23 mouse cellular contexts compared by ENCODE assay signal in the genomic region with DNA sequence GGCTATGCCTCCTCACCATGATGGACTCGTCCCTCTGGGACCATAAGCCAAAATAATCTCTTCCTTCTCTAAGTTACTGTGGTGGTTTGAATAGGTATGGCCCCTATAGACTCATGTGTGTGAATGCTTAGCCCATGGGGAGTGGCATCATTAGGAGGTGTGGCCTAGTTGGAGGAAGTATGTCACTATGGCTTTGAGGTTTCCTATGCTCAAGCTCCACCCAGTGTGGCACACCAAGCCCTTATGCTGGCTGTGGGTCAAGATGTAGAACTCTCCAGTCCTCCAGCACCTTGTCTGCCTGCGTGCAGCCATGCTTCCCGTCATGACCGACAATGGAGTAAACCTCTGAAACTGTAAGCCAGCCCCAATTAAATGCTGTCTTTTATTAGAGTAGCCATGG. TPM values are rescaled to one million over a fixed set of nuclear protein-coding genes. Genes with fewer than 3 reads are reported as not detected.
DNase-seq lines count a peak whose midpoint lies in the region; ATAC-seq lines count a peak whose summit lies in the region.
"Had no signal": no experiment of that assay in that cellular context is flagged by ENCODE, and none has a peak within 500 bp of the region (broad histone marks: within the 10 kb centered on the region; RNA-seq: fewer than 3 reads in every experiment).

No protein-coding gene starts in this region.

- H3K36me3 ChIP-seq in forebrain, embryonic 15.5 days = no peaks in the 10 kb centered on the region
- H3K36me3 ChIP-seq in forebrain, embryonic 12.5 days (replicated peaks) = no peaks in the 10 kb centered on the region
- 0 out of 2 replicates have a peak, but pooled peaks cover 3% of the 10 kb centered on the region for H3K36me3 ChIP-seq in kidney, embryonic 16.5 days (ENCODE audit: insufficient read depth, low read length)
- no peaks in the 10 kb centered on the region for H3K36me3 ChIP-seq in kidney, embryonic 14.5 days (ENCODE audit: control insufficient read depth, insufficient read depth, low read length)
- H3K36me3 ChIP-seq: embryonic facial prominence, embryonic 15.5 days had no signal

- H3K9me3 ChIP-seq in forebrain, embryonic 15.5 days = no peaks in the 10 kb centered on the region
- H3K9me3 ChIP-seq in forebrain, embryonic 12.5 days = no peaks in the 10 kb centered on the region
- H3K9me3 ChIP-seq in kidney, embryonic 16.5 days (ENCODE audit: low read length) = no peaks in the 10 kb centered on the region
- 0 out of 2 replicates have a peak, but pooled peaks cover 2% of the 10 kb centered on the region for H3K9me3 ChIP-seq in kidney, embryonic 14.5 days (ENCODE audit: control insufficient read depth, low read length)
- H3K9me3 ChIP-seq: embryonic facial prominence, embryonic 15.5 days; hindbrain, embryonic 12.5 days had no signal

- WGBS in forebrain, embryonic 15.5 days = 86% methylated on average over 4 of the region's 4 CpGs
- WGBS in forebrain, embryonic 12.5 days = 89% methylated on average over 4 of the region's 4 CpGs
- 94% methylated on average over 4 of the region's 4 CpGs for WGBS in kidney, embryonic 16.5 days
- 91% methylated on average over 4 of the region's 4 CpGs for WGBS in kidney, embryonic 14.5 days

- H3K27me3 ChIP-seq in forebrain, embryonic 15.5 days = no peaks in the 10 kb centered on the region
- H3K27me3 ChIP-seq in forebrain, embryonic 12.5 days = no peaks in the 10 kb centered on the region
- H3K27me3 ChIP-seq in kidney, embryonic 16.5 days (ENCODE audit: insufficient read depth, low read length) = no peaks in the 10 kb centered on the region
- no peaks in the 10 kb centered on the region for H3K27me3 ChIP-seq in kidney, embryonic 14.5 days (ENCODE audit: control insufficient read depth, insufficient read depth, low read length)
- H3K27me3 ChIP-seq: embryonic facial prominence, embryonic 15.5 days had no signal

- H3K27ac ChIP-seq in forebrain, embryonic 15.5 days (replicated peaks) = peak overlapping the region; percentile 81; the same call in 1 of the 2 replicates
- H3K27ac ChIP-seq in forebrain, embryonic 12.5 days = no peak overlapping the region
- peak overlapping the region; percentile 57 for H3K27ac ChIP-seq in kidney, embryonic 16.5 days (ENCODE audit: low read length)
- H3K27ac ChIP-seq in kidney, embryonic 14.5 days (ENCODE audit: low read depth, low read length) = no peak overlapping the region
- H3K27ac ChIP-seq: embryonic facial prominence, embryonic 15.5 days; heart, embryonic 10.5 days; hindbrain, embryonic 12.5 days had no signal

- H3K4me1 ChIP-seq in forebrain, embryonic 15.5 days = peaks cover 47% of the 10 kb centered on the region
- H3K4me1 ChIP-seq in forebrain, embryonic 12.5 days = peaks cover 7% of the 10 kb centered on the region
- H3K4me1 ChIP-seq in kidney, embryonic 16.5 days (ENCODE audit: insufficient read depth, low read length) = peaks cover 9% of the 10 kb centered on the region
- H3K4me1 ChIP-seq in kidney, embryonic 14.5 days (ENCODE audit: control insufficient read depth, insufficient read depth, low read length) = peaks cover 9% of the 10 kb centered on the region

- ATAC-seq in forebrain, embryonic 15.5 days (replicated peaks) = no peak
- no peak for ATAC-seq in forebrain, embryonic 12.5 days (ENCODE audit: low FRiP score)
- ATAC-seq in kidney, embryonic 16.5 days (ENCODE audit: low FRiP score, low TSS enrichment) = no peak
- ATAC-seq in kidney, embryonic 14.5 days (ENCODE audit: low FRiP score, low TSS enrichment) = no peak
- ATAC-seq: CD4-positive, CD25-positive, alpha-beta regulatory T cell, adult 4 months; hindbrain, embryonic 16.5 days; inflammation-experienced regulatory T-cells, adult 6 months; intestine, postnatal 0 days had no signal

- no peak overlapping the region for H3K4me3 ChIP-seq in forebrain, embryonic 15.5 days
- H3K4me3 ChIP-seq in forebrain, embryonic 12.5 days (replicated peaks) = no peak overlapping the region
- no peak overlapping the region for H3K4me3 ChIP-seq in kidney, embryonic 16.5 days (ENCODE audit: low read length)
- no peak overlapping the region for H3K4me3 ChIP-seq in kidney, embryonic 14.5 days (ENCODE audit: low read length)
- H3K4me3 ChIP-seq: embryonic facial prominence, embryonic 15.5 days; erythroblast, embryonic 14.5 days; heart, embryonic 10.5 days; hindbrain, embryonic 12.5 days had no signal

- no peak overlapping the region for H3K9ac ChIP-seq in forebrain, embryonic 15.5 days (replicated peaks)
- no peak overlapping the region for H3K9ac ChIP-seq in forebrain, embryonic 12.5 days
- H3K9ac ChIP-seq in kidney, embryonic 16.5 days (replicated peaks; ENCODE audit: low read length) = no peak overlapping the region
- no peak overlapping the region for H3K9ac ChIP-seq in kidney, embryonic 14.5 days (ENCODE audit: low read depth, low read length)
- H3K9ac ChIP-seq: embryonic facial prominence, embryonic 15.5 days; hindbrain, embryonic 12.5 days had no signal

- DNase-seq in 416B (ENCODE audit: low read depth) = peak; percentile 46
- peak; percentile 46 for DNase-seq in ES-CJ7 (ENCODE audit: low read depth, low spot score)
- DNase-seq in urinary bladder, postnatal 25 days (ENCODE audit: low spot score) = no peak
- DNase-seq: adrenal gland, postnatal 25 days; B cell, adult 2 months; cerebellum, adult 8-10 months; cerebellum, postnatal 36 days; gastrocnemius, postnatal 10 days; heart, adult 18-20 months; heart, postnatal 10 days; heart, postnatal 4 days had no signal

- H3K4me2 ChIP-seq in forebrain, embryonic 15.5 days (replicated peaks) = no peak overlapping the region
- no peak overlapping the region for H3K4me2 ChIP-seq in forebrain, embryonic 12.5 days
- no peak overlapping the region for H3K4me2 ChIP-seq in kidney, embryonic 16.5 days (replicated peaks; ENCODE audit: low read depth, low read length)
- no peak overlapping the region for H3K4me2 ChIP-seq in kidney, embryonic 14.5 days (replicated peaks; ENCODE audit: low read depth, low read length)
- H3K4me2 ChIP-seq: embryonic facial prominence, embryonic 15.5 days; hindbrain, embryonic 12.5 days had no signal

RNA-seq across cellular contexts. Expression of a gene that starts 4.1 kb away (rescaled TPM):
- polyA plus RNA-seq in forebrain, embryonic 15.5 days (2015; fragmentation: Nextera tagmentation; extraction: Ambion mirVana) = 171 and 193 TPM in 2 replicates
- polyA plus RNA-seq in forebrain, embryonic 12.5 days (2016; fragmentation: Nextera tagmentation; extraction: Ambion mirVana) = 35.2 and 37.0 TPM in 2 replicates
- polyA plus RNA-seq in kidney, embryonic 16.5 days (2015; fragmentation: Nextera tagmentation; extraction: Ambion mirVana) = 24.6 and 28.8 TPM in 2 replicates
- 10.0 and 15.7 TPM in 2 replicates for polyA plus RNA-seq in kidney, embryonic 14.5 days (2014; fragmentation: Nextera tagmentation; extraction: Ambion mirVana)

RNA-seq across cellular contexts. Expression of a gene that starts 4.3 kb away (rescaled TPM):
- polyA plus RNA-seq in forebrain, embryonic 15.5 days (2015; fragmentation: Nextera tagmentation; extraction: Ambion mirVana) = 3.2 and 3.9 TPM in 2 replicates
- 5.9 and 7.5 TPM in 2 replicates for polyA plus RNA-seq in forebrain, embryonic 12.5 days (2016; fragmentation: Nextera tagmentation; extraction: Ambion mirVana)
- polyA plus RNA-seq in kidney, embryonic 16.5 days (2015; fragmentation: Nextera tagmentation; extraction: Ambion mirVana) = 7.2 and 9.1 TPM in 2 replicates
- 9.1 and 11.5 TPM in 2 replicates for polyA plus RNA-seq in kidney, embryonic 14.5 days (2014; fragmentation: Nextera tagmentation; extraction: Ambion mirVana)

RNA-seq across cellular contexts. Expression of a gene that starts 54.7 kb away (rescaled TPM):
- 51.5 and 54.3 TPM in 2 replicates for polyA plus RNA-seq in forebrain, embryonic 15.5 days (2015; fragmentation: Nextera tagmentation; extraction: Ambion mirVana)
- 53.1 and 59.3 TPM in 2 replicates for polyA plus RNA-seq in forebrain, embryonic 12.5 days (2016; fragmentation: Nextera tagmentation; extraction: Ambion mirVana)
- polyA plus RNA-seq in kidney, embryonic 16.5 days (2015; fragmentation: Nextera tagmentation; extraction: Ambion mirVana) = 62.0 and 62.8 TPM in 2 replicates
- 29.2 and 59.5 TPM in 2 replicates for polyA plus RNA-seq in kidney, embryonic 14.5 days (2014; fragmentation: Nextera tagmentation; extraction: Ambion mirVana)

Comparison
In these comparisons a context has a peak if more than half of its experiments do, and no peak if none do; other contexts are left out.
1. H3K27ac ChIP-seq: peak in forebrain, embryonic 15.5 days (single experiment) and kidney, embryonic 16.5 days (single experiment); none in forebrain, embryonic 12.5 days (single experiment) and kidney, embryonic 14.5 days (single experiment).